In genomic region chr4:115093331-115093864, GRCm38 (mm10) we compare ENCODE assay signal across 20 mouse cellular contexts. TPM values are rescaled to one million over a fixed set of nuclear protein-coding genes. Genes with fewer than 3 reads are reported as not detected.
A peak's percentile ranks its signal among the peaks of the same experiment; 100 is the strongest.
DNase-seq lines count a peak whose midpoint lies in the region; ATAC-seq lines count a peak whose summit lies in the region.
"Had no signal": no experiment of that assay in that cellular context is flagged by ENCODE, and none has a peak within 500 bp of the region (broad histone marks: within the 10 kb centered on the region; RNA-seq: fewer than 3 reads in every experiment).

No protein-coding gene starts in this region.

- no peaks in the 10 kb centered on the region for H3K36me3 ChIP-seq in intestine, embryonic 15.5 days
- no peaks in the 10 kb centered on the region for H3K36me3 ChIP-seq in intestine, embryonic 16.5 days (ENCODE audit: control insufficient read depth, insufficient read depth, low read length)
- H3K36me3 ChIP-seq: G1E; midbrain, embryonic 10.5 days; neural tube, embryonic 13.5 days had no signal

- no peak overlapping the region for H3K9ac ChIP-seq in intestine, embryonic 15.5 days
- H3K9ac ChIP-seq in intestine, embryonic 16.5 days (ENCODE audit: low read depth, low read length), result no peak overlapping the region
- H3K9ac ChIP-seq: forebrain, postnatal 0 days; neural tube, embryonic 13.5 days had no signal

- peaks cover 14% of the 10 kb centered on the region; the same call in 1 of the 2 replicates for H3K27me3 ChIP-seq in intestine, embryonic 15.5 days (replicated peaks)
- H3K27me3 ChIP-seq in intestine, embryonic 16.5 days (replicated peaks; ENCODE audit: control insufficient read depth, insufficient read depth, low read length), result no peaks in the 10 kb centered on the region; the same call in 1 of the 2 replicates

- H3K4me2 ChIP-seq in intestine, embryonic 15.5 days (replicated peaks), result 0 out of 2 replicates have a peak overlapping the region, but pooled peaks have one; percentile 9
- H3K4me2 ChIP-seq in intestine, embryonic 16.5 days (ENCODE audit: low read depth, low read length), result no peak overlapping the region
- H3K4me2 ChIP-seq: neural tube, embryonic 13.5 days had no signal

- DNase-seq in kidney, adult 9 months, result peak; percentile 82
- peak; percentile 66 to 88 for DNase-seq in kidney, postnatal 25 days
- DNase-seq in testis, postnatal 10 days (ENCODE audit: low spot score), result no peak
- DNase-seq in layer of hippocampus, postnatal 10 days (ENCODE audit: low spot score in 2 of 2), result no peak
- DNase-seq: cerebellum, postnatal 10 days; forebrain, postnatal 0 days; gastrocnemius, adult 2 months; heart, adult 18-20 months; left cerebral cortex, postnatal 4 days; lung, adult 18-20 months; lung, postnatal 4 days had no signal

- H3K4me1 ChIP-seq in intestine, embryonic 15.5 days (replicated peaks), result peaks cover 13% of the 10 kb centered on the region; the same call in 1 of the 2 replicates
- peaks cover 23% of the 10 kb centered on the region; the same call in 1 of the 2 replicates for H3K4me1 ChIP-seq in intestine, embryonic 16.5 days (ENCODE audit: control insufficient read depth, insufficient read depth, low read length)

- WGBS in intestine, embryonic 15.5 days, result 79% methylated on average over 4 of the region's 4 CpGs
- 84% methylated on average over 4 of the region's 4 CpGs for WGBS in intestine, embryonic 16.5 days

- H3K9me3 ChIP-seq in intestine, embryonic 15.5 days, result no peaks in the 10 kb centered on the region
- H3K9me3 ChIP-seq in intestine, embryonic 16.5 days (ENCODE audit: control insufficient read depth, low read length), result no peaks in the 10 kb centered on the region
- H3K9me3 ChIP-seq: G1E; midbrain, embryonic 10.5 days; neural tube, embryonic 13.5 days had no signal

- no peak overlapping the region for H3K27ac ChIP-seq in intestine, embryonic 15.5 days
- H3K27ac ChIP-seq in intestine, embryonic 16.5 days (ENCODE audit: low read length), result no peak overlapping the region
- H3K27ac ChIP-seq: gastrocnemius, adult 2 months; hindbrain, postnatal 0 days; midbrain, embryonic 10.5 days; neural tube, embryonic 13.5 days had no signal

- ATAC-seq in intestine, embryonic 15.5 days, result no peak
- ATAC-seq in intestine, embryonic 16.5 days, result no peak
- ATAC-seq in frontal cortex, adult (ENCODE audit: low TSS enrichment), result no peak
- ATAC-seq: CD4-positive, CD25-positive, alpha-beta regulatory T cell, adult 4 months; forebrain, postnatal 0 days; hindbrain, postnatal 0 days had no signal

- H3K4me3 ChIP-seq in intestine, embryonic 15.5 days (replicated peaks), result no peak overlapping the region
- no peak overlapping the region for H3K4me3 ChIP-seq in intestine, embryonic 16.5 days (ENCODE audit: low read length)
- H3K4me3 ChIP-seq: gastrocnemius, adult 2 months; midbrain, embryonic 10.5 days; neural tube, embryonic 13.5 days had no signal

RNA-seq across cellular contexts. Expression of gene Pdzk1ip1, which starts 4.9 kb away (rescaled TPM):
- polyA plus RNA-seq in intestine, embryonic 15.5 days (2015; fragmentation: Nextera tagmentation; extraction: Ambion mirVana), result 133 and 159 TPM in 2 replicates
- polyA plus RNA-seq in intestine, embryonic 16.5 days (2015; fragmentation: Nextera tagmentation; extraction: Ambion mirVana), result 256 and 335 TPM in 2 replicates
- under 1 TPM; 0.42 to 0.57 TPM for total RNA-seq in layer of hippocampus, postnatal 10 days (2021)
- total RNA-seq: forebrain, postnatal 0 days; gastrocnemius, adult 2 months had no signal

RNA-seq across cellular contexts. Expression of gene Tal1, which starts 37.2 kb away (rescaled TPM):
- polyA plus RNA-seq in intestine, embryonic 15.5 days (2015; fragmentation: Nextera tagmentation; extraction: Ambion mirVana), result 0.78 and 0.98 TPM in 2 replicates
- polyA plus RNA-seq in intestine, embryonic 16.5 days (2015; fragmentation: Nextera tagmentation; extraction: Ambion mirVana), result 0.38 and 0.70 TPM in 2 replicates
- 1 to 10 TPM; 2.0 to 2.6 TPM for total RNA-seq in layer of hippocampus, postnatal 10 days (2021)
- polyA plus RNA-seq: CD4-positive, CD25-positive, alpha-beta regulatory T cell, adult 4 months had no signal

RNA-seq across cellular contexts. Expression of gene Cyp4x1, which starts 40.7 kb away (rescaled TPM):
- 0.25 and 0.34 TPM in 2 replicates for polyA plus RNA-seq in intestine, embryonic 15.5 days (2015; fragmentation: Nextera tagmentation; extraction: Ambion mirVana)
- 0.20 and 0.31 TPM in 2 replicates for polyA plus RNA-seq in intestine, embryonic 16.5 days (2015; fragmentation: Nextera tagmentation; extraction: Ambion mirVana)
- total RNA-seq in layer of hippocampus, postnatal 10 days (2021), result 10 to 100 TPM; 12.0 to 13.2 TPM
- total RNA-seq: gastrocnemius, adult 2 months; heart, adult 18-20 months; hematopoietic stem cell, adult 5-6 weeks had no signal
- polyA plus RNA-seq: G1E had no signal

Comparison
In these comparisons a context has a peak if more than half of its experiments do, and no peak if none do; other contexts are left out.
1. DNase-seq: peak in kidney, adult 9 months (single experiment) and kidney, postnatal 25 days (2 of 2); none in testis, postnatal 10 days (single experiment) and layer of hippocampus, postnatal 10 days (0 of 2).